Mouse (Mus musculus) intestine, embryonic 14.5 days (tissue): ENCODE results near the gene Tamm41. TPM values are rescaled to one million over a fixed set of nuclear protein-coding genes. Genes with fewer than 3 reads are reported as not detected.

Experiments
- ATAC-seq: fragments of 200-750 bp; cut with Nextera tagmentation; replicated peaks from 2 replicates; pipeline ENCODE4 v1.8.0; 2017; ENCODE audit warnings: low read depth, moderate number of reproducible peaks, moderate TSS enrichment, moderate library complexity; ENCODE audit not compliant: low FRiP score, low TSS enrichment
- DNase-seq: peaks from one replicate; pipeline ENCODE4 v3.0.0-alpha.2; 2018; ENCODE audit warnings: low spot score
- H3K27ac ChIP-seq: fragments of 300-500 bp; sonication (generic); 2 replicates; pipeline ENCODE4 v1.5.1; 2014; ENCODE audit warnings: low read depth, mild to moderate bottlenecking, control low read depth
- H3K27me3 ChIP-seq: fragments of 300-500 bp; sonication (generic); replicated peaks from 2 replicates; pipeline ENCODE4 v1.6.1; 2014; ENCODE audit warnings: low read length, control low read depth; ENCODE audit not compliant: control insufficient read depth, insufficient read depth
- H3K36me3 ChIP-seq: fragments of 300-500 bp; sonication (generic); 2 replicates; pipeline ENCODE4 v1.6.1; 2014; ENCODE audit warnings: low read length, control low read depth; ENCODE audit not compliant: control insufficient read depth, insufficient read depth
- H3K4me1 ChIP-seq: fragments of 300-500 bp; sonication (generic); replicated peaks from 2 replicates; pipeline ENCODE4 v1.6.1; 2014; ENCODE audit warnings: low read length, control low read depth, mixed read lengths; ENCODE audit not compliant: control insufficient read depth, insufficient read depth
- H3K4me2 ChIP-seq: fragments of 300-500 bp; sonication (generic); 2 replicates; pipeline ENCODE4 v1.6.1; 2014; ENCODE audit warnings: low read length
- H3K4me3 ChIP-seq: fragments of 300-500 bp; sonication (generic); 2 replicates; pipeline ENCODE4 v1.5.1; 2014; ENCODE audit warnings: low read depth, low read length, control low read depth, mixed read lengths
- H3K9ac ChIP-seq: fragments of 300-500 bp; sonication (generic); 2 replicates; pipeline ENCODE4 v1.6.1; 2014; ENCODE audit warnings: mild to moderate bottlenecking, low read length
- H3K9me3 ChIP-seq: fragments of 300-500 bp; sonication (generic); 2 replicates; pipeline ENCODE4 v1.6.1; 2016; ENCODE audit warnings: low read length, control low read depth; ENCODE audit not compliant: control insufficient read depth
- WGBS: fragments of 180-500 bp; shearing (Covaris S2); extraction: QIAGEN DNeasy Blood & Tissue Kit; methylation state at CpG from one replicate; pipeline ENCODE4 v1.1.7; 2014; 5-methylcytosine and 5-hydroxymethylcytosine counted together
- polyA plus RNA-seq: library from polyadenylated mRNA; unstranded; fragments of >200 nt; fragmentation: Nextera tagmentation; extraction: Ambion mirVana; gene quantifications from 2 replicates; pipeline ENCODE4 v1.2.1, GENCODE M21; 2014

The Tamm41 gene
- polyA plus RNA-seq, 1 experiment from 2014 or later, result 73.3 TPM

DNA sequence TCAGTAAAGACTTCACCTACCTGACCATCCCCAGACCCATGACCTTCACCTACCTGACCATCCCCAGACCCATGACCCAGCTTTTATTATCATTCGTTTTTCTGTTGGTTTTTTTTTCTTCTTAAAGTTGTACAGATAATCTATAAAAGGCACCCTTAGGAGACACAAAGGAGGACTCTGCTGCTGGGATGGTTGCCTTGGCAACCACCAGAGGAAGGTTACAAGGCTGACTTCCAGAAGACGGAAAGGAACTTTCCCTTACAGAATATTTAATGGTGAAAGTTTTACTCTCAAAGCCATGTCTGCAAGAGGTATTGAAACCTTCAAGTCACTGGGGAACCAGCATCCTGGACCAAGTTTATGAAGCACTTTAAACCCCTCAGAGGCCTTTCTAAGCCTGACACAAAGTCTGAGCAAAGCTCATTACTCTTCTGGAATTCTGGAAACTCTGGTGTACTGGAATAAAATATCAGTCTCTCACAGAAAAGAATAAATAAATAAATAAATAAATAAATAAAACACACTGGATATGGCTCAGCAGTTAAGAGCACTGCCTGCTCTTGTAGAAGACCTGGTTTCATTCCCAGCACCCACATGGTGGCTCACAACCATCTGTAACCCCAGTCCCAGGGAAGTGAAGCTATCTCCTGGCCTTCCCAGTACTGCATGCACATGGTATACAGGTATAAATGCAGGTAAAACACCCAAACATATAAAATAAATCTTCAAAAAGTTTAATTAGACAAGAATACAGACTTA, 71.1 kb downstream of the Tamm41 start:
- H3K9ac ChIP-seq, result no peak overlapping the region
- 69% methylated on average over 2 of the region's 2 CpGs for WGBS
- no peak overlapping the region for H3K4me3 ChIP-seq
- no peaks in the 10 kb centered on the region for H3K9me3 ChIP-seq
- peaks cover 4% of the 10 kb centered on the region; the same call in 1 of the 2 replicates for H3K4me1 ChIP-seq
- H3K27me3 ChIP-seq, result 0 out of 2 replicates have a peak, but pooled peaks cover 9% of the 10 kb centered on the region
- no peak for DNase-seq
- no peak overlapping the region for H3K27ac ChIP-seq
- H3K36me3 ChIP-seq, result no peaks in the 10 kb centered on the region
- no peak overlapping the region for H3K4me2 ChIP-seq
- no peak for ATAC-seq

DNA sequence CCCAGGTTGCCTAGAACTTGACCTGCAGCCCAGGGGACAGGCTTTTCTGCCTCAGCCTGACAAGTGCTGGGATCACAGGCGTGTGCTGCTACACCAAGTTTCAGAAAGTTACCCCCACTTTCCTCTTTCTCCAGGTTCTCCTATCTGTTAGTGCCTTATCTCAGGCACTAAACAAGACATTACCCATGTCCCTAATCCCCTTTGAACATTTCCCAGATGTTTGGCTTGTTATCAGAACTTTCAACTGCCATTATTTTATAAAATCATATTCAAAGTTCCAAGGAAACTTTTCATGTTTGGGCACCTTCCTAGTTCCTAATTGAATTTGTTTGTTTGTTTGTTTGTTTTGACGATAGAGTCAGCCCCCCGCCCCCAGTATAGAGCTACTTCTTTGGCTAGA, 71.9 kb downstream of the Tamm41 start:
- no peaks in the 10 kb centered on the region for H3K9me3 ChIP-seq
- no peaks in the 10 kb centered on the region for H3K36me3 ChIP-seq
- H3K4me2 ChIP-seq, result no peak overlapping the region
- no peak overlapping the region for H3K9ac ChIP-seq
- DNase-seq, result no peak
- H3K27ac ChIP-seq, result no peak overlapping the region
- no peak for ATAC-seq
- H3K4me1 ChIP-seq, result peaks cover 4% of the 10 kb centered on the region; the same call in 1 of the 2 replicates
- H3K4me3 ChIP-seq, result no peak overlapping the region
- H3K27me3 ChIP-seq, result 0 out of 2 replicates have a peak, but pooled peaks cover 9% of the 10 kb centered on the region
- WGBS, result 67% methylated on average over 3 of the region's 3 CpGs

DNA sequence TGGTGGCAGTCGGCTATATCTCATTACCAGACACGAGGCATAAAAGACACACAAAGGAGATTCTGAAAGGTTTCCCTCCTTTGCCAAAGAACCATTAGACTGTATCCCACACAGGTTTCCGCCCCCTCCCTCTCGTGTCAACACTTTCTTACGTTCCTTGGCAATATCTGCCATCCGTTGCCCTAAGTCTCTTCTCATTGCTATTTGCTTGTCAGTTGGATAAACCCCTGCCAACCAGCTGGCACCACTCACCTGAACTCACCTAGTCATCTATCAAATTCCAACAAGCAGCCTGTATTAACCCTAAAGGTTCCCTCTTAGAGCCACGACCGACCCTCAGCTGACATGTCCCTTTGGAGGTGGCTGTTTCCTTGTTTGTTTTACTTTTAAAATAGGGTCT, 72.3 kb downstream of the Tamm41 start:
- H3K36me3 ChIP-seq, result no peaks in the 10 kb centered on the region
- peaks cover 4% of the 10 kb centered on the region; the same call in 1 of the 2 replicates for H3K4me1 ChIP-seq
- no peak for ATAC-seq

DNA sequence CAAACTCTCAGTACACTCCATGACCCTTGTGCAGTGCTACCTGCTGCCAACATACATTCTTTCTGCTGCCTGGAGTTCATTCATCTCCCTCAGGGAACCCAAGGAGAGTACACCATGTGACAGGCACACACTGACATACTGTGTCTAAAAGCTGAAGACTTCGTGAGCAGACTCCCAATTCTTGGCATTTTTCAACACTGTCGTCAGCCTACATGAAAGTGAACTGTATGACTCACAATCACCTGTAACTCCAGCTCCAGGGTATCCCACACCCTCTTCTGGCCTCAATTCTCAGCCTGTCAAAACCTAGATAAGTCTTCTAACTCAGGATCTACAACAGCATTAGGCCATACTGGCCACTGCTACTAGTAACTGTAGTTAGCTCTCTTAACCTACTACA, 73.4 kb downstream of the Tamm41 start:
- Histone ChIP-seq H3K27ac (no peak overlapping the region), H3K9ac (no peak overlapping the region), H3K4me3 (no peak overlapping the region), H3K4me2 (no peak overlapping the region), H3K36me3 (no peaks in the 10 kb centered on the region), H3K9me3 (no peaks in the 10 kb centered on the region), H3K4me1 (no peaks in the 10 kb centered on the region; the same call in 1 of the 2 replicates), H3K27me3 (0 out of 2 replicates have a peak, but pooled peaks cover 7% of the 10 kb centered on the region)
- DNase-seq, result no peak
- WGBS, result 71% methylated on average over 2 of the region's 2 CpGs
- ATAC-seq, result no peak

More for the DNA sequence above, 72.3 kb downstream of the Tamm41 start:
- H3K9me3 ChIP-seq, result no peaks in the 10 kb centered on the region
- no peak for DNase-seq
- no peak overlapping the region for H3K27ac ChIP-seq
- H3K4me2 ChIP-seq, result no peak overlapping the region
- H3K9ac ChIP-seq, result no peak overlapping the region
- H3K27me3 ChIP-seq, result 0 out of 2 replicates have a peak, but pooled peaks cover 9% of the 10 kb centered on the region
- 63% methylated on average over 8 of the region's 8 CpGs for WGBS
- H3K4me3 ChIP-seq, result no peak overlapping the region

DNA sequence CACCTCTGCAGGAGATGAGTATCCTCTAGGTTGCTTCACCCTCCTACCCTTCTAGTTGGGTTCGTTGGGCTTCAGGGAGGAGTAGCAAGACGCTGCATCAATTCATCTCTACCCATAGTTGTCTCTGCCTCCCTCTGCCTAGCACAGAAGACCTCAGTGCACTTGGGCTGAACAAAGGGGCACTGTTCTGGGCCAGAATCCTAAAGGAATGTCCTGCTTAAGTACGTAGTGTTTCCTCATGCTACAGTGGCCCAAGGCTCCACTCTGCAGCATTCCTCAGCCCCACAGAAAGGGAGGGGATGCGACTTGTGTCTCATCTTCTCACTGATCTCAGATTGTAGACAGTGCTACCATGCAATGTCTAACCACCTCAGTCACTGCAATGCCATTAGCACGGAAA, 74.0 kb downstream of the Tamm41 start:
- H3K4me2 ChIP-seq, result no peak overlapping the region

DNA sequence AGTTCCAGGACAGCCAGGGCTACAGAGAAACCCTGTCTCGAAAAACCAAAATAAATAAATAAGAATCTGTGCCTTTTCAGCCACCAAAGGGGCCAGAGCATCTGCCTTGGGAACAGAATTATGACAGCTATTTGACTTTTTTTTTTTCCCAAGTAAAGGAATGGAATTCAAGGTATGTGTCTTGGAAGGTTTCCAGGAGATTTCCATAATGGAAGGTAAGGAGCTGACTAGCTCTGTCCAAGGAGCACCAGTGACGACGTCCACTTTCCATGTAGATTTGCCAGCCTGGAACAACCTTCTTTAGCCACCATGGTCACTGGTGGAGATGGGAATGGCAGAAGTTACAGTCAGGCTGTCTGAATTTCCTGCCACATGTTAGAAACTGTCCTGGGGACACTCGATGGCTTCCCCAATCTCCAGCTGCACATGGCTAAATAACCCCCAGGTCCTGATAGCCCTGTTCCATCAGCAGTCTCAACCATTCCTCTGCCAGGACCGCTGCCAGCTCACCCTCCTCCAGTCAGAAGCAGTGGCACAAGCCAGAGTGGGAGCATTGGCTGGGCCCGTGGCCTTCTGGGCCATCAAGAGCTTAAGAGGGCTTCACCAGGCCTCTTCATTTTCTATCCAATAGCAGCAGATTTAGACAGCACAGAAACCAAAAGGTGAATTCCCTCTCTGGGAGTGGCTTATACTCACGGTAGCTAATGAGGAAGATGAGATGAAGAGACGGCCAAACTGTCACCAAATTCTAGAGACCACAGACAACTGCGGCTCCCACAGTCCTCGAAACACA, 76.2 kb downstream of the Tamm41 start:
- no peaks in the 10 kb centered on the region for H3K36me3 ChIP-seq
- 72% methylated on average over 10 of the region's 10 CpGs for WGBS

More for the DNA sequence above, 74.0 kb downstream of the Tamm41 start:
- no peaks in the 10 kb centered on the region for H3K9me3 ChIP-seq
- no peak for DNase-seq
- WGBS, result 66% methylated on average over 5 of the region's 5 CpGs
- H3K27ac ChIP-seq, result no peak overlapping the region
- H3K4me1 ChIP-seq, result no peaks in the 10 kb centered on the region; the same call in 1 of the 2 replicates
- H3K36me3 ChIP-seq, result no peaks in the 10 kb centered on the region
- H3K27me3 ChIP-seq, result 0 out of 2 replicates have a peak, but pooled peaks cover 5% of the 10 kb centered on the region
- H3K4me3 ChIP-seq, result no peak overlapping the region
- ATAC-seq, result no peak
- no peak overlapping the region for H3K9ac ChIP-seq

DNA sequence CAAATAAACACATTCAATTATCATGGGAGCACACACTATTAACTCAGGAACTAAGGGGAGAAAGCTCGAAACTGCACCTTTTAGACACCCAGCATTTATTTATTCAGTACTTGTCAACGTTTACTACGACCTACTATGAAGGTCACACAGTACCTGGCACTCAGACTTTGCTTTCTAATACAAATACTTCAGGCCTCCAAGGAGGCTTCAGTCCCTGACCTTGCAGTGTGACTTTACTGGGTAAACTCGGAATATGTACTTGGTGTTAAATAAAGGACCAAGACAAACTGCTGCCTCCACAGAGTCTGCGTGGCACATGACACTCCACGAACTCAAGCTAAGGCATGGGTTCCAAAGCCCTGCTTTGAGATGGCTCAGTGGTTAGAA, 78.7 kb downstream of the Tamm41 start:
- ATAC-seq (no peak), DNase-seq (no peak)
- H3K27ac ChIP-seq, result no peak overlapping the region
- 63% methylated on average over 6 of the region's 6 CpGs for WGBS
- H3K36me3 ChIP-seq, result no peaks in the 10 kb centered on the region
- no peaks in the 10 kb centered on the region for H3K9me3 ChIP-seq
- no peaks in the 10 kb centered on the region; the same call in 1 of the 2 replicates for H3K4me1 ChIP-seq
- H3K9ac ChIP-seq, result no peak overlapping the region
- H3K27me3 ChIP-seq, result no peaks in the 10 kb centered on the region
- H3K4me3 ChIP-seq, result no peak overlapping the region
- no peak overlapping the region for H3K4me2 ChIP-seq

More for the DNA sequence above, 76.2 kb downstream of the Tamm41 start:
- H3K4me1 ChIP-seq, result no peaks in the 10 kb centered on the region; the same call in none of the 2 replicates
- DNase-seq, result no peak
- H3K27me3 ChIP-seq, result no peaks in the 10 kb centered on the region
- no peaks in the 10 kb centered on the region for H3K9me3 ChIP-seq
- no peak for ATAC-seq
- H3K4me2 ChIP-seq, result no peak overlapping the region
- H3K27ac ChIP-seq, result no peak overlapping the region
- H3K4me3 ChIP-seq, result no peak overlapping the region
- H3K9ac ChIP-seq, result no peak overlapping the region

DNA sequence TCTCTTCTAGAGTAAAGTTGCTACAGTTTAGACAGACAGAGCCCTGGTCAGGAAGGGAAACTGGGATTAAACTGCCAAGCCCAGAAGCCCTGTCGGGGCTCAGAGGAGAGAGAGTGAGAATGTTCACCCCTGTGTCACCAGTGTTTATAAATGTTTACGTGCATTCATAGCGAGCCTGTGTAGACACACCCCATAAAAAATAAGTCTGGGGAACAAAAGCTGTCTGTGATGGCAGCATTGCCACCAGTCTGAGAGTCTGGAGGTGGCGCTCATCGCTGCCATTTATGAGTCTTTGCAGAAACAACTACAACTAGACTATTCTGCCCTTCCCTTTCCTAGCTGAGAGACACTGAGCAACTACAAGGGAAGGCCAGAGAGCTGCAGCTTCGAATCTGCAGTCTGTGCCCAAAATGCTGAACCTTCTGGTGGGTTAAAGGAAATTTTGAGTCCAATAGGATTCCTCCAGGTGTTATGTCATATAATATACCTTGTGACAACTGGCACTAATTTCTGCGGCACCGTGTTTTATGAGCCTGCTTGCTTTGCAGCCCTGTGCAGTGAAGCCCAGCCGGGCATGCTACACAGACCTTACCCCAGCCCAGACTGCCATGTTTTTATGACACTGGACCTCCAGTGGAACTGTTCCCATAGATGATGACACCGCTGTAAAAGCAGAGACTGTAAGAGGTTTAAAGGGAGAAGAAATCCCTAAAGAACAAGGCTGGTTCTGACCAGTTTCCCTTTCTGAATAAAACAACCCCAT, 79.2 kb downstream of the Tamm41 start:
- no peaks in the 10 kb centered on the region for H3K36me3 ChIP-seq
- WGBS, result 49% methylated on average over 10 of the region's 10 CpGs
- no peak overlapping the region for H3K27ac ChIP-seq
- no peaks in the 10 kb centered on the region; the same call in 1 of the 2 replicates for H3K4me1 ChIP-seq
- no peaks in the 10 kb centered on the region for H3K9me3 ChIP-seq
- H3K27me3 ChIP-seq, result no peaks in the 10 kb centered on the region
- ATAC-seq, result no peak
- no peak overlapping the region for H3K9ac ChIP-seq
- H3K4me2 ChIP-seq, result no peak overlapping the region
- no peak overlapping the region for H3K4me3 ChIP-seq
- DNase-seq, result no peak
